ENCODE assay signal across 24 mouse cellular contexts in genomic region chr3:126628380-126628779, GRCm38 (mm10). TPM values are rescaled to one million over a fixed set of nuclear protein-coding genes. Genes with fewer than 3 reads are reported as not detected.
DNase-seq lines count a peak whose midpoint lies in the region; ATAC-seq and TF ChIP-seq lines count a peak whose summit lies in the region.
"Had no signal": no experiment of that assay in that cellular context is flagged by ENCODE, and none has a peak within 500 bp of the region (broad histone marks: within the 10 kb centered on the region; RNA-seq: fewer than 3 reads in every experiment).

No protein-coding gene starts in this region.

- no peak overlapping the region for H3K9ac ChIP-seq in heart, embryonic 11.5 days (ENCODE audit: low read depth, low read length)
- H3K9ac ChIP-seq in lung, embryonic 14.5 days, result no peak overlapping the region
- H3K9ac ChIP-seq: forebrain, embryonic 13.5 days; limb, embryonic 15.5 days; liver, embryonic 15.5 days; midbrain, embryonic 13.5 days; neural tube, embryonic 15.5 days; stomach, embryonic 15.5 days had no signal

- H3K36me3 ChIP-seq in heart, embryonic 11.5 days (ENCODE audit: control insufficient read depth, insufficient read depth, low read length), result no peaks in the 10 kb centered on the region
- no peaks in the 10 kb centered on the region for H3K36me3 ChIP-seq in lung, embryonic 14.5 days (ENCODE audit: insufficient read depth)
- H3K36me3 ChIP-seq: limb, embryonic 15.5 days; liver, embryonic 15.5 days; midbrain, embryonic 13.5 days; neural tube, embryonic 15.5 days; stomach, embryonic 15.5 days had no signal

- peaks cover 28% of the 10 kb centered on the region for H3K4me1 ChIP-seq in heart, embryonic 11.5 days (ENCODE audit: control insufficient read depth, insufficient read depth, low read length)
- H3K4me1 ChIP-seq in lung, embryonic 14.5 days (ENCODE audit: insufficient read depth), result peaks cover 15% of the 10 kb centered on the region
- H3K4me1 ChIP-seq: forebrain, embryonic 13.5 days; limb, embryonic 15.5 days; liver, embryonic 15.5 days; midbrain, embryonic 13.5 days; stomach, embryonic 15.5 days had no signal

- TF ChIP-seq CTCF in lung, embryonic 14.5 days (IDR thresholded peaks at IDR 0.05; ENCODE audit: low read depth), result no peak

- no peak for ATAC-seq in heart, embryonic 11.5 days (replicated peaks; ENCODE audit: insufficient number of reproducible peaks, low FRiP score, low TSS enrichment)
- no peak for ATAC-seq in lung, embryonic 14.5 days (ENCODE audit: insufficient read depth)
- peak; percentile 87 for ATAC-seq in CD4-positive, CD25-positive, alpha-beta regulatory T cell, adult 4 months
- ATAC-seq in inflammation-experienced regulatory T-cells, adult 6 months, result peak; percentile 88
- no peak for ATAC-seq in erythroblast, adult 5-6 weeks (replicated peaks; ENCODE audit: low FRiP score, poor library complexity, severe bottlenecking)
- ATAC-seq: forebrain, embryonic 13.5 days; midbrain, embryonic 13.5 days had no signal

- H3K4me2 ChIP-seq in heart, embryonic 11.5 days, result no peak overlapping the region
- H3K4me2 ChIP-seq in lung, embryonic 14.5 days, result no peak overlapping the region
- H3K4me2 ChIP-seq: forebrain, embryonic 13.5 days; limb, embryonic 15.5 days; liver, embryonic 15.5 days; midbrain, embryonic 13.5 days; neural tube, embryonic 15.5 days; stomach, embryonic 15.5 days had no signal

- no peak overlapping the region for H3K4me3 ChIP-seq in heart, embryonic 11.5 days (ENCODE audit: low read depth, low read length)
- H3K4me3 ChIP-seq in lung, embryonic 14.5 days (ENCODE audit: low read depth, low read length), result no peak overlapping the region
- H3K4me3 ChIP-seq: erythroblast, embryonic 14.5 days; forebrain, embryonic 13.5 days; limb, embryonic 15.5 days; liver, embryonic 15.5 days; midbrain, embryonic 13.5 days; myocyte; neural tube, embryonic 15.5 days; stomach, embryonic 15.5 days had no signal

- DNase-seq in heart, postnatal 4 days, result no peak
- no peak for DNase-seq in lung, embryonic 14.5 days
- DNase-seq in lung, postnatal 25 days (ENCODE audit: low spot score), result no peak
- no peak for DNase-seq in yolk sac, embryonic 10.5 days (ENCODE audit: low spot score)
- DNase-seq: adrenal gland, adult 8-10 months; cerebellum, adult 9-11 months; gastrocnemius, postnatal 25 days; kidney, adult 8-10 months; kidney, postnatal 14 days; right cerebral cortex, postnatal 14 days; spleen, adult 18-20 months; thymus, adult 2 months had no signal

- WGBS in heart, embryonic 11.5 days (ENCODE audit: insufficient replicate concordance), result 58% methylated on average over 3 of the region's 3 CpGs
- WGBS in lung, embryonic 14.5 days, result 38% methylated on average over 3 of the region's 3 CpGs

- no peaks in the 10 kb centered on the region for H3K9me3 ChIP-seq in heart, embryonic 11.5 days (replicated peaks; ENCODE audit: control insufficient read depth, low read length)
- H3K9me3 ChIP-seq in lung, embryonic 14.5 days (ENCODE audit: low read depth, low read length), result no peaks in the 10 kb centered on the region
- H3K9me3 ChIP-seq: forebrain, embryonic 13.5 days; limb, embryonic 15.5 days; liver, embryonic 15.5 days; midbrain, embryonic 13.5 days; neural tube, embryonic 15.5 days; stomach, embryonic 15.5 days had no signal

- H3K27ac ChIP-seq in heart, embryonic 11.5 days (ENCODE audit: low read depth, low read length), result peak overlapping the region; percentile 68; the same call in 1 of the 2 replicates
- peak overlapping the region; percentile 70 for H3K27ac ChIP-seq in lung, embryonic 14.5 days (ENCODE audit: low read depth)
- H3K27ac ChIP-seq: forebrain, embryonic 13.5 days; limb, embryonic 15.5 days; liver, embryonic 15.5 days; midbrain, embryonic 13.5 days; neural tube, embryonic 15.5 days; stomach, embryonic 15.5 days had no signal

- no peaks in the 10 kb centered on the region for H3K27me3 ChIP-seq in heart, embryonic 11.5 days (ENCODE audit: control insufficient read depth, insufficient read depth, low read length)
- no peaks in the 10 kb centered on the region for H3K27me3 ChIP-seq in lung, embryonic 14.5 days (ENCODE audit: insufficient read depth, low read length)
- H3K27me3 ChIP-seq: forebrain, embryonic 13.5 days; limb, embryonic 15.5 days; liver, embryonic 15.5 days; midbrain, embryonic 13.5 days; neural tube, embryonic 15.5 days; stomach, embryonic 15.5 days had no signal

RNA-seq across cellular contexts. Expression of gene Camk2d, which starts 32.3 kb away (rescaled TPM):
- polyA plus RNA-seq in heart, embryonic 11.5 days (2014; fragmentation: Nextera tagmentation; extraction: Ambion mirVana), result 106 and 114 TPM in 2 replicates
- total RNA-seq in heart, postnatal 4 days (2021), result 100 to 1,000 TPM; 208 to 210 TPM
- polyA plus RNA-seq in lung, embryonic 14.5 days (2014; fragmentation: Nextera tagmentation; extraction: Ambion mirVana), result 43.2 and 44.8 TPM in 2 replicates
- 10 to 100 TPM; 62.2 to 75.6 TPM for polyA plus RNA-seq in CD4-positive, CD25-positive, alpha-beta regulatory T cell, adult 4 months (2017; shearing (Covaris generic))
- polyA plus RNA-seq in inflammation-experienced regulatory T-cells, adult 6 months (2017; shearing (Covaris generic)), result 10 to 100 TPM; 57.4 to 90.2 (median 67.9) TPM
- total RNA-seq in erythroblast, adult 5-6 weeks (2015; ENCODE audit: low replicate concordance), result 1.9 and 11.1 TPM in 2 replicates
- total RNA-seq in erythroblast, adult 5-6 weeks (2017; ENCODE audit: low replicate concordance), result 5.6 and 11.7 TPM in 2 replicates
- polyA plus RNA-seq: erythroblast, embryonic 14.5 days had no signal

Comparison
In these comparisons a context has a peak if more than half of its experiments do, and no peak if none do; other contexts are left out.
1. ATAC-seq: peak in CD4-positive, CD25-positive, alpha-beta regulatory T cell, adult 4 months (single experiment) and inflammation-experienced regulatory T-cells, adult 6 months (single experiment); none in heart, embryonic 11.5 days (single experiment), lung, embryonic 14.5 days (single experiment) and erythroblast, adult 5-6 weeks (single experiment).